Mouse (Mus musculus): ENCODE results near the gene Lyzl4. TPM values are rescaled to one million over a fixed set of nuclear protein-coding genes. Genes with fewer than 3 reads are reported as not detected.

Lyzl4 gene
- polyA plus RNA-seq, 1 experiment from 2014 or later: not detected

- Histone ChIP-seq H3K4me2 (ENCODE audit: low read length) (no peak overlapping the region), H3K27me3 (ENCODE audit: control insufficient read depth, insufficient read depth, low read length) (peaks cover 6% of the 10 kb centered on the region; the same call in 1 of the 2 replicates), H3K36me3 (ENCODE audit: control insufficient read depth, insufficient read depth, low read length) (no peaks in the 10 kb centered on the region), H3K9me3 (ENCODE audit: control insufficient read depth, low read length) (no peaks in the 10 kb centered on the region), H3K9ac (ENCODE audit: low read length) (no peak overlapping the region), H3K27ac (replicated peaks in 1 of 2; ENCODE audit: control insufficient read depth in 1 of 2, insufficient read depth in 1 of 2, low read depth in 2 of 2, low read length in 2 of 2) (no peak overlapping the region), H3K4me1 (ENCODE audit: control insufficient read depth in 2 of 2, insufficient read depth in 2 of 2, low read length in 2 of 2) (no peaks in the 10 kb centered on the region), H3K4me3 (ENCODE audit: control insufficient read depth in 1 of 2, insufficient read depth in 1 of 2, low read depth in 1 of 2, low read length in 2 of 2) (no peak overlapping the region)
- ATAC-seq (ENCODE audit: insufficient number of reproducible peaks, insufficient read depth, low FRiP score, low read depth): no peak
- WGBS: 88% methylated on average over 10 of the region's 10 CpGs
Observed at GRCm38 (mm10) chr9:121653668-121654067, 11.8 kb upstream of the Lyzl4 start.

GRCm38 (mm10) chr9:121647026-121647425 is 5.1 kb upstream of the Lyzl4 start:
- no peak for ATAC-seq (ENCODE audit: insufficient number of reproducible peaks, insufficient read depth, low FRiP score, low read depth)
- Histone ChIP-seq H3K4me2 (ENCODE audit: low read length) (no peak overlapping the region), H3K9me3 (ENCODE audit: control insufficient read depth, low read length) (no peaks in the 10 kb centered on the region), H3K36me3 (ENCODE audit: control insufficient read depth, insufficient read depth, low read length) (no peaks in the 10 kb centered on the region), H3K4me1 (ENCODE audit: control insufficient read depth in 2 of 2, insufficient read depth in 2 of 2, low read length in 2 of 2) (peaks cover 0 to 6% of the 10 kb centered on the region in 2 experiments; a peak in 1 of 4 replicates), H3K27me3 (ENCODE audit: control insufficient read depth, insufficient read depth, low read length) (peaks cover 23% of the 10 kb centered on the region), H3K9ac (ENCODE audit: low read length) (no peak overlapping the region), H3K27ac (replicated peaks in 1 of 2; ENCODE audit: control insufficient read depth in 1 of 2, insufficient read depth in 1 of 2, low read depth in 2 of 2, low read length in 2 of 2) (no peak overlapping the region), H3K4me3 (ENCODE audit: control insufficient read depth in 1 of 2, insufficient read depth in 1 of 2, low read depth in 1 of 2, low read length in 2 of 2) (no peak overlapping the region)
- WGBS: 48% methylated on average over 7 of the region's 7 CpGs

- Histone ChIP-seq H3K9me3 (ENCODE audit: control insufficient read depth, low read length) (no peaks in the 10 kb centered on the region), H3K9ac (ENCODE audit: low read length) (no peak overlapping the region), H3K27ac (replicated peaks in 1 of 2; ENCODE audit: control insufficient read depth in 1 of 2, insufficient read depth in 1 of 2, low read depth in 2 of 2, low read length in 2 of 2) (no peak overlapping the region), H3K4me1 (ENCODE audit: control insufficient read depth in 2 of 2, insufficient read depth in 2 of 2, low read length in 2 of 2) (peaks cover 0 to 10% of the 10 kb centered on the region in 2 experiments; a peak in 1 of 4 replicates), H3K4me2 (ENCODE audit: low read length) (no peak overlapping the region), H3K4me3 (ENCODE audit: control insufficient read depth in 1 of 2, insufficient read depth in 1 of 2, low read depth in 1 of 2, low read length in 2 of 2) (no peak overlapping the region), H3K27me3 (ENCODE audit: control insufficient read depth, insufficient read depth, low read length) (peaks cover 45% of the 10 kb centered on the region), H3K36me3 (ENCODE audit: control insufficient read depth, insufficient read depth, low read length) (no peaks in the 10 kb centered on the region)
- no peak for ATAC-seq (ENCODE audit: insufficient number of reproducible peaks, insufficient read depth, low FRiP score, low read depth)
- 43% methylated on average over 3 of the region's 3 CpGs for WGBS
Observed at GRCm38 (mm10) chr9:121644855-121645254, 3.0 kb upstream of the Lyzl4 start.

GRCm38 (mm10) chr9:121642401-121643181 is 695 bp upstream of the Lyzl4 start, which contains the start of gene Vipr1:
Vipr1 (plus strand) TSS chr9:121642716.
- Histone ChIP-seq H3K36me3 (ENCODE audit: control insufficient read depth, insufficient read depth, low read length) (no peaks in the 10 kb centered on the region), H3K9me3 (ENCODE audit: control insufficient read depth, low read length) (no peaks in the 10 kb centered on the region), H3K9ac (ENCODE audit: low read length) (peak within 1 kb of the TSS; percentile 49; the same call in 1 of the 2 replicates), H3K27ac (replicated peaks in 1 of 2; ENCODE audit: control insufficient read depth in 1 of 2, insufficient read depth in 1 of 2, low read depth in 2 of 2, low read length in 2 of 2) (no peak within 1 kb of the TSS), H3K4me3 (ENCODE audit: control insufficient read depth in 1 of 2, insufficient read depth in 1 of 2, low read depth in 1 of 2, low read length in 2 of 2) (peak within 1 kb of the TSS; percentile 39 to 46), H3K27me3 (ENCODE audit: control insufficient read depth, insufficient read depth, low read length) (peaks cover 58% of the 10 kb centered on the region), H3K4me1 (ENCODE audit: control insufficient read depth in 2 of 2, insufficient read depth in 2 of 2, low read length in 2 of 2) (peaks cover 0 to 10% of the 10 kb centered on the region in 2 experiments; a peak in 1 of 4 replicates), H3K4me2 (ENCODE audit: low read length) (peak within 1 kb of the TSS; percentile 90)
- under 1% methylated on average over 79 of the region's 79 CpGs for WGBS
- ATAC-seq (ENCODE audit: insufficient number of reproducible peaks, insufficient read depth, low FRiP score, low read depth): peak; percentile 73

GRCm38 (mm10) chr9:121641235-121641915 is 521 bp downstream of the Lyzl4 start:
- 11% methylated on average over 27 of the region's 27 CpGs for WGBS
- Histone ChIP-seq H3K27ac (replicated peaks in 1 of 2; ENCODE audit: control insufficient read depth in 1 of 2, insufficient read depth in 1 of 2, low read depth in 2 of 2, low read length in 2 of 2) (no peak overlapping the region), H3K4me1 (ENCODE audit: control insufficient read depth in 2 of 2, insufficient read depth in 2 of 2, low read length in 2 of 2) (peaks cover 0 to 10% of the 10 kb centered on the region in 2 experiments; a peak in 1 of 4 replicates)

GRCm38 (mm10) chr9:121639790-121640189 is 2.1 kb downstream of the Lyzl4 start:
- no peaks in the 10 kb centered on the region for H3K9me3 ChIP-seq (ENCODE audit: control insufficient read depth, low read length)
- ATAC-seq (ENCODE audit: insufficient number of reproducible peaks, insufficient read depth, low FRiP score, low read depth): no peak
- 51% methylated on average over 16 of the region's 16 CpGs for WGBS

More at GRCm38 (mm10) chr9:121641235-121641915, 521 bp downstream of the Lyzl4 start:
- Histone ChIP-seq H3K9me3 (ENCODE audit: control insufficient read depth, low read length) (no peaks in the 10 kb centered on the region), H3K4me3 (ENCODE audit: control insufficient read depth in 1 of 2, insufficient read depth in 1 of 2, low read depth in 1 of 2, low read length in 2 of 2) (peak overlapping the region; percentile 9 to 46; a peak in 3 of 4 replicates), H3K9ac (ENCODE audit: low read length) (peak overlapping the region; percentile 41; the same call in 1 of the 2 replicates), H3K36me3 (ENCODE audit: control insufficient read depth, insufficient read depth, low read length) (no peaks in the 10 kb centered on the region), H3K4me2 (ENCODE audit: low read length) (peak overlapping the region; percentile 90), H3K27me3 (ENCODE audit: control insufficient read depth, insufficient read depth, low read length) (peaks cover 62% of the 10 kb centered on the region)
- ATAC-seq (ENCODE audit: insufficient number of reproducible peaks, insufficient read depth, low FRiP score, low read depth): no peak

GRCm38 (mm10) chr9:121635835-121636576 is 5.9 kb downstream of the Lyzl4 start:
- Histone ChIP-seq H3K4me3 (ENCODE audit: control insufficient read depth in 1 of 2, insufficient read depth in 1 of 2, low read depth in 1 of 2, low read length in 2 of 2) (no peak overlapping the region), H3K27me3 (ENCODE audit: control insufficient read depth, insufficient read depth, low read length) (peaks cover 34% of the 10 kb centered on the region), H3K9ac (ENCODE audit: low read length) (no peak overlapping the region), H3K4me1 (ENCODE audit: control insufficient read depth in 2 of 2, insufficient read depth in 2 of 2, low read length in 2 of 2) (peaks cover 6 to 8% of the 10 kb centered on the region in 2 experiments; a peak in 2 of 4 replicates), H3K9me3 (ENCODE audit: control insufficient read depth, low read length) (no peaks in the 10 kb centered on the region), H3K4me2 (ENCODE audit: low read length) (no peak overlapping the region), H3K27ac (replicated peaks in 1 of 2; ENCODE audit: control insufficient read depth in 1 of 2, insufficient read depth in 1 of 2, low read depth in 2 of 2, low read length in 2 of 2) (no peak overlapping the region), H3K36me3 (ENCODE audit: control insufficient read depth, insufficient read depth, low read length) (no peaks in the 10 kb centered on the region)
- WGBS: 51% methylated on average over 7 of the region's 7 CpGs
- ATAC-seq (ENCODE audit: insufficient number of reproducible peaks, insufficient read depth, low FRiP score, low read depth): no peak

More at GRCm38 (mm10) chr9:121639790-121640189, 2.1 kb downstream of the Lyzl4 start:
- no peak overlapping the region for H3K4me3 ChIP-seq (ENCODE audit: control insufficient read depth in 1 of 2, insufficient read depth in 1 of 2, low read depth in 1 of 2, low read length in 2 of 2)
- no peak overlapping the region for H3K27ac ChIP-seq (replicated peaks in 1 of 2; ENCODE audit: control insufficient read depth in 1 of 2, insufficient read depth in 1 of 2, low read depth in 2 of 2, low read length in 2 of 2)
- no peak overlapping the region for H3K9ac ChIP-seq (ENCODE audit: low read length)
- H3K36me3 ChIP-seq (ENCODE audit: control insufficient read depth, insufficient read depth, low read length): no peaks in the 10 kb centered on the region
- H3K27me3 ChIP-seq (ENCODE audit: control insufficient read depth, insufficient read depth, low read length): peaks cover 68% of the 10 kb centered on the region
- peaks cover 0 to 10% of the 10 kb centered on the region in 2 experiments; a peak in 1 of 4 replicates for H3K4me1 ChIP-seq (ENCODE audit: control insufficient read depth in 2 of 2, insufficient read depth in 2 of 2, low read length in 2 of 2)
- H3K4me2 ChIP-seq (ENCODE audit: low read length): no peak overlapping the region

All from heart, embryonic 14.5 days (tissue).